Mouse (Mus musculus): ENCODE measurements around the gene Tnxb. TPM values are rescaled to one million over a fixed set of nuclear protein-coding genes. Genes with fewer than 3 reads are reported as not detected.

The Tnxb gene
- polyA plus RNA-seq, 1 experiment from 2014 or later = 0.27 TPM

GRCm38 (mm10) chr17:34662468-34662867, 7.9 kb upstream of the Tnxb start:
- Histone ChIP-seq H3K27me3 (peaks cover 23% of the 10 kb centered on the region), H3K9me3 (no peaks in the 10 kb centered on the region), H3K27ac (replicated peaks) (no peak overlapping the region), H3K4me1 (replicated peaks) (peaks cover 8% of the 10 kb centered on the region; the same call in 1 of the 2 replicates), H3K4me2 (no peak overlapping the region), H3K36me3 (no peaks in the 10 kb centered on the region), H3K9ac (no peak overlapping the region), H3K4me3 (no peak overlapping the region)
- ATAC-seq (ENCODE audit: low FRiP score, low read depth) = no peak
- WGBS = 95% methylated on average over 1 of the region's 1 CpGs

DNA sequence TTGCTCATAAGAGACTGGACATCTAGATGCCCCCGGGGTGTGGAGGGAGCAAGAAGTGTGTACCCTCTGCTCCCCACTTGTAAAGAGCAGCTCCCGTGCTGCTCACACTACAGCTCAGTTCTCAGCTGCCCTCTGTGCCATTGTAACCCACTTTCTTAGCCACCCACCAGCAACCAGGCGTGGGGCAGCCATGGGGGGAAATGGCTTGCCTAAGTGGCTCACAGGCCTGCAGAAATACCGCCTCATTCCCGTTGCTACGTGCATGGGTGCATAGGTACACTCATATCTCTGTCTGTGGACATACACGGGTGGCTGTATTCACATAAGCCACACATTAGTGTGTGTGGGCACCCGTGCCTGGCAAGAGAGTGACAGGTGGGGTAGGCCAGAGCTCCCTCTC, 7.4 kb upstream of the Tnxb start:
- Histone ChIP-seq H3K4me2 (no peak overlapping the region), H3K9me3 (no peaks in the 10 kb centered on the region), H3K9ac (no peak overlapping the region), H3K27ac (replicated peaks) (no peak overlapping the region), H3K36me3 (no peaks in the 10 kb centered on the region), H3K4me3 (no peak overlapping the region), H3K27me3 (peaks cover 23% of the 10 kb centered on the region), H3K4me1 (replicated peaks) (peaks cover 8% of the 10 kb centered on the region; the same call in 1 of the 2 replicates)
- no peak for ATAC-seq (ENCODE audit: low FRiP score, low read depth)
- WGBS = 85% methylated on average over 8 of the region's 8 CpGs

GRCm38 (mm10) chr17:34663558-34663957, 6.8 kb upstream of the Tnxb start:
- no peak overlapping the region for H3K9ac ChIP-seq
- no peak overlapping the region for H3K4me3 ChIP-seq
- 54% methylated on average over 1 of the region's 1 CpGs for WGBS
- no peak for ATAC-seq (ENCODE audit: low FRiP score, low read depth)
- H3K27ac ChIP-seq (replicated peaks) = no peak overlapping the region
- H3K27me3 ChIP-seq = peaks cover 23% of the 10 kb centered on the region
- H3K9me3 ChIP-seq = no peaks in the 10 kb centered on the region
- peaks cover 8% of the 10 kb centered on the region; the same call in 1 of the 2 replicates for H3K4me1 ChIP-seq (replicated peaks)
- H3K36me3 ChIP-seq = no peaks in the 10 kb centered on the region
- no peak overlapping the region for H3K4me2 ChIP-seq

DNA sequence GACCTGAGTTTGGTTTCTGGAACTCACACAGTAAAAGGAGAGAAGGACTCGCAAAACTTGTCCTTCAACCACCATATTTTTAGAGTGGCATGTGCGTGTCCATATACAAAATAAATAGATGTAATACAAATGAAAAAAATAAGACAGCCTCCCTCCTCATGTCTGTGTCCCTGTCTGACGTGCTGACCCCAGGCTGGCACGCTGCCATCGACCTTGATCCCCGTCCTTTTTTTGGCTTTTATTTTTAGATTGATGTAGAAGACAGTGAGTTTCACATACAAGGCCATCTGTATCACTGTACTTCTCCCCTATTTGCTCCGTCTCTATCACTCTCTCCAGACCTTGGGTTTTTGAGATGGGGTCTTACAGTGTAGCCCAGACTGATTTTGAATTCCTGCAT, 5.9 kb upstream of the Tnxb start:
- 83% methylated on average over 7 of the region's 7 CpGs for WGBS
- no peak overlapping the region for H3K4me3 ChIP-seq
- H3K9me3 ChIP-seq = no peaks in the 10 kb centered on the region
- no peak for ATAC-seq (ENCODE audit: low FRiP score, low read depth)
- no peak overlapping the region for H3K4me2 ChIP-seq
- H3K27ac ChIP-seq (replicated peaks) = no peak overlapping the region
- H3K36me3 ChIP-seq = no peaks in the 10 kb centered on the region
- H3K9ac ChIP-seq = no peak overlapping the region
- H3K4me1 ChIP-seq (replicated peaks) = peaks cover 8% of the 10 kb centered on the region; the same call in 1 of the 2 replicates
- peaks cover 19% of the 10 kb centered on the region for H3K27me3 ChIP-seq

DNA sequence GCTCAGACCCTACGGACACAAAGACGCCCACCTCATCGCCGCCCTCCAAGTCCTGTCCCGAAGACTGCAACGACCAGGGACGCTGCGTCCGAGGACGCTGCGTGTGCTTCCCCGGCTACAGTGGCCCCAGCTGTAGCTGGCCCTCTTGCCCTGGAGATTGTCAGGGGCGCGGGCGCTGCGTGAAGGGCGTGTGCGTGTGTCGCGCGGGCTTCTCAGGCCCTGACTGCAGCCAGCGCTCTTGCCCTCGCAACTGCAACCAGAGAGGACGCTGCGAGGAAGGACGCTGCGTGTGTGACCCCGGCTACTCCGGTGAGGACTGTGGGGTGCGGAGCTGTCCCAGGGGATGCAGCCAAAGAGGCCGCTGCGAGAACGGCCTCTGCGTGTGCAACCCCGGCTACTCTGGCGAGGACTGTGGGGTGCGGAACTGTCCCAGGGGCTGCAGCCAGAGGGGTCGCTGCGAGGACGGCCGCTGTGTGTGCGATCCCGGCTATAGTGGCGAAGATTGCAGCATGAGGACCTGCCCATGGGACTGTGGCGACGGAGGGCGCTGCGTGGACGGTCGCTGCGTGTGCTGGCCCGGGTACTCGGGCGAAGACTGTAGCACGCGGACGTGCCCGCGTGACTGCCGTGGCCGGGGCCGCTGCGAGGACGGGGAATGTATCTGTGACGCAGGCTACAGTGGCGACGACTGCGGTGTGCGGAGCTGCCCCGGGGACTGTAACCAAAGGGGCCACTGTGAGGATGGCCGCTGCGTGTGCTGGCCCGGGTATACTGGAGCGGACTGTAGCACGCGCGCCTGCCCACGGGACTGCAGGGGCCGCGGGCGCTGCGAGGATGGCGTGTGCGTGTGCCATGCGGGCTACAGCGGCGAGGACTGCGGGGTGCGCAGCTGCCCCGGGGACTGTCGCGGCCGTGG, 1.1 kb downstream of the Tnxb start:
- peaks cover 16% of the 10 kb centered on the region for H3K4me1 ChIP-seq (replicated peaks)
- no peak overlapping the region for H3K27ac ChIP-seq (replicated peaks)
- no peaks in the 10 kb centered on the region for H3K9me3 ChIP-seq
- no peaks in the 10 kb centered on the region for H3K36me3 ChIP-seq
- peak overlapping the region; percentile 33 for H3K4me3 ChIP-seq
- peaks cover 55% of the 10 kb centered on the region for H3K27me3 ChIP-seq
- 8% methylated on average over 93 of the region's 93 CpGs for WGBS
- peak overlapping the region; percentile 23 for H3K9ac ChIP-seq
- peak overlapping the region; percentile 69 for H3K4me2 ChIP-seq
- peak; percentile 50 for ATAC-seq (ENCODE audit: low FRiP score, low read depth)

DNA sequence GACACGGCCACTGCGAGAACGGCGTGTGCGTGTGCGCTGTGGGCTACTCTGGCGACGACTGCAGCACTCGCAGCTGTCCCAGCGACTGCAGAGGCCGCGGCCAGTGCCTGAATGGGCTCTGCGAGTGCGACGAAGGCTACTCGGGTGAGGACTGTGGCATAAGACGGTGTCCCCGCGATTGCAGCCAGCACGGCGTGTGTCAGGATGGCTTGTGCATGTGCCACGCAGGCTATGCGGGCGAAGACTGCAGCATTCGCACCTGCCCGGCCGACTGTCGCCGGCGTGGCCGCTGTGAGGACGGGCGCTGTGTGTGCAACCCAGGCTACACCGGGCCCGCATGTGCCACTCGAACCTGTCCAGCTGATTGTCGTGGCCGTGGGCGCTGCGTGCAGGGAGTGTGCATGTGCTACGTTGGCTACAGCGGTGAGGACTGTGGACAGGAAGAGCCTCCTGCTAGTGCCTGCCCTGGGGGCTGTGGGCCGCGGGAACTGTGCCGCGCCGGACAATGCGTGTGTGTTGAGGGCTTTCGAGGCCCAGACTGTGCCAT, 2.0 kb downstream of the Tnxb start:
- Histone ChIP-seq H3K27ac (replicated peaks) (no peak overlapping the region), H3K9ac (no peak overlapping the region), H3K9me3 (no peaks in the 10 kb centered on the region), H3K27me3 (peaks cover 54% of the 10 kb centered on the region), H3K4me1 (replicated peaks) (peaks cover 16% of the 10 kb centered on the region), H3K4me3 (peak overlapping the region; percentile 33), H3K36me3 (no peaks in the 10 kb centered on the region), H3K4me2 (peak overlapping the region; percentile 69)
- WGBS = 33% methylated on average over 49 of the region's 49 CpGs
- ATAC-seq (ENCODE audit: low FRiP score, low read depth) = no peak; the same call in 1 of the 2 replicates

- ATAC-seq (ENCODE audit: low FRiP score, low read depth) = no peak
- Histone ChIP-seq H3K36me3 (no peaks in the 10 kb centered on the region), H3K4me3 (no peak overlapping the region), H3K4me1 (replicated peaks) (peaks cover 16% of the 10 kb centered on the region), H3K9ac (no peak overlapping the region), H3K9me3 (no peaks in the 10 kb centered on the region), H3K27ac (replicated peaks) (no peak overlapping the region), H3K4me2 (no peak overlapping the region), H3K27me3 (peaks cover 52% of the 10 kb centered on the region)
- WGBS = 84% methylated on average over 7 of the region's 7 CpGs
Measured at GRCm38 (mm10) chr17:34673139-34673538, 2.8 kb downstream of the Tnxb start.

GRCm38 (mm10) chr17:34674524-34675204, 4.3 kb downstream of the Tnxb start:
- Histone ChIP-seq H3K27ac (replicated peaks) (no peak overlapping the region), H3K4me2 (no peak overlapping the region), H3K36me3 (no peaks in the 10 kb centered on the region), H3K4me1 (replicated peaks) (peaks cover 16% of the 10 kb centered on the region), H3K9ac (no peak overlapping the region), H3K27me3 (peaks cover 51% of the 10 kb centered on the region), H3K9me3 (no peaks in the 10 kb centered on the region), H3K4me3 (no peak overlapping the region)
- WGBS = 74% methylated on average over 11 of the region's 11 CpGs
- no peak for ATAC-seq (ENCODE audit: low FRiP score, low read depth)

DNA sequence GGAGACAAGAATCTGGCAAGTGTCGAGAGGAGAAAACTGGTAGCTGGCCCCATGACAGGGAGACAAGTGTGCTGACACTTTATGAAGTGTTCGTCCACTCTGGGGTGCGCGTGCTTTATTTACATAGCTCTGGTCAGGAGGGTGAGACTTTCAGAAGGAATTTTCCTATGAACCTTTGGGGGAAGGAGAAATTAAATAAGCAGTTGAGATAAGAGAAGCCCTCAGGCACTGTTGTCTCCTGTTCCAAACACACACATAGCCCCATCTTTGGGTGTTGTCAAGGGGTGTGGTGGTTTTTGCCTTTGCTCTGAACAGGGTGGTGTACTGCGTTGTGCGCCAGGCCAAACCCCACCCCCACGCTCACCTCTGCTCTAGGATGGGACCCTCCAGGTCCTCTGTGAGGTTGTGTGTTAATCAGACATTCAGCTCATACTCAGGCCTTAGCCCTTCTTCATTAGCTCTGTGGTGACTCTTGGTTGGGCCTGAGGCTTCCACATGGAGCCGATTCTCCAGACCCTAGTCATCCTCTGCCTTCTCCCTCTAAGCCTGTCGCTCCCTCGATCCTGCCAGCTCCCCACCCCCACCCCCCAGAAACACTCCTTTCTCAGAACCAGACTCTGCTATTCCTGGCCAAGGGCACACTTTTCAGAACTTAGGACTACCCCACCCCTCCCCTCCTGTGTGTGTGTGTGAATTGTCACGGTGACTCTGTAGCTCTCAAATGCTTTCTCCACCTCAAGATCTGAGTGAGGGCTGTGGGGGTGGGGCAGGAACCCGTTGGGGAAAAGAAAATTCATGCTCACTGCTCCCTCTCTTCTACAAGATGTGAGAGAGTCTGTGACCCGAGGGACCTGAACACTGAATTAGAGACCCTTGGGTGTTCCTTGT, 5.1 kb downstream of the Tnxb start:
- no peaks in the 10 kb centered on the region for H3K9me3 ChIP-seq
- H3K27me3 ChIP-seq = peaks cover 44% of the 10 kb centered on the region
- H3K4me1 ChIP-seq (replicated peaks) = peaks cover 16% of the 10 kb centered on the region
- no peak for ATAC-seq (ENCODE audit: low FRiP score, low read depth)
- no peak overlapping the region for H3K4me2 ChIP-seq
- H3K4me3 ChIP-seq = no peak overlapping the region
- WGBS = 82% methylated on average over 13 of the region's 13 CpGs
- no peak overlapping the region for H3K27ac ChIP-seq (replicated peaks)
- H3K36me3 ChIP-seq = no peaks in the 10 kb centered on the region
- no peak overlapping the region for H3K9ac ChIP-seq

DNA sequence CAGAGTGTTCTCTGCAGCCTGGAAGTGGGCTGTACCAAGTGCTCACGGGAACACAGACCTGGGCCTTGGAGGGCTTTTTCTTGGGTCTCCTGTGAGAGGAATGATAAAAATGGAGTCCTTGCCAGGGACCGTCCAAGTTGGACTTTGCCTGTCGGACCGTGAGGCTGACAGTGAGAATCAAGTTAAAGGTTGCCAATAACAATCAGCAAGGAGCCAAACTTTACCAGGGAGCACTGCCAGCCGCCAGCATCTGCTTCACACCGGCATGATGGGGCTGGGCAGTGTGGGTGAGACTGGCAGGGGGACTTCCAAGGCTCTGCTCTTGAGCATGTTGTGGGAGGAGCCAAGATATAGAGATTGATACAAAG, 5.7 kb downstream of the Tnxb start:
- 70% methylated on average over 6 of the region's 6 CpGs for WGBS

GRCm38 (mm10) chr17:34676671-34677070, 6.3 kb downstream of the Tnxb start:
- ATAC-seq (ENCODE audit: low FRiP score, low read depth) = no peak
- H3K36me3 ChIP-seq = no peaks in the 10 kb centered on the region
- peaks cover 11% of the 10 kb centered on the region for H3K4me1 ChIP-seq (replicated peaks)
- 84% methylated on average over 12 of the region's 12 CpGs for WGBS
- no peak overlapping the region for H3K27ac ChIP-seq (replicated peaks)
- peaks cover 32% of the 10 kb centered on the region for H3K27me3 ChIP-seq
- H3K9ac ChIP-seq = no peak overlapping the region
- H3K4me2 ChIP-seq = no peak overlapping the region
- no peak overlapping the region for H3K4me3 ChIP-seq
- no peaks in the 10 kb centered on the region for H3K9me3 ChIP-seq

More for the DNA sequence above, 5.7 kb downstream of the Tnxb start:
- Histone ChIP-seq H3K9me3 (no peaks in the 10 kb centered on the region), H3K27ac (replicated peaks) (no peak overlapping the region), H3K4me2 (no peak overlapping the region), H3K4me1 (replicated peaks) (peaks cover 16% of the 10 kb centered on the region), H3K27me3 (peaks cover 38% of the 10 kb centered on the region), H3K36me3 (no peaks in the 10 kb centered on the region), H3K4me3 (no peak overlapping the region), H3K9ac (no peak overlapping the region)
- no peak for ATAC-seq (ENCODE audit: low FRiP score, low read depth)
